Mouse (Mus musculus): ENCODE data around the gene Hebp2. TPM values are rescaled to one million over a fixed set of nuclear protein-coding genes. Genes with fewer than 3 reads are reported as not detected.

The Hebp2 gene
- total and polyA plus RNA-seq, 3 experiments = 0.08 TPM; not detected in 2

DNA sequence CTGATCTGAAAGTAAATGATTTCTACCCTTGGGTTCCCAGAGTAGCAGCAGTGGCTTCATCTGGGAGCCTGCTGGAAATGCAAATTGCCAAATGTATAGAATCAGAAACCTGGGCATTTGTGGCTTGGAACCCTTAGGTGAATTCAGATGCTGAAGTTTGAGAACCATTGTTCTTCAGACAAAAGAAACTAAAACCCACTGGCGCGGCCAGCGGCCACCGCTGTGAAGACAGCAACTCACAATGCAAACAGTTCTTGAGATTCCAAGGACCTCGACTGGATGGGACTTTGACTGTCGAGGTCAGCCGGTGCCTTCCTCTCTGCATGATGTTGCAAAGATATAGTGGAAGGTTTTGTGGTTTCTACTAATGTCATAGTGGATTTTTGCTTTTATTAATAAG lies 38.3 kb upstream of the Hebp2 start:
- TF ChIP-seq KAT2A (IDR thresholded peaks at IDR 0.05; ENCODE audit: insufficient replicate concordance, low read length) = no peak
- TF ChIP-seq ETS1 (conservative IDR thresholded peaks at IDR 0.05; ENCODE audit: low read depth, low read length) = no peak
- no peak for TF ChIP-seq ZKSCAN1 (IDR thresholded peaks at IDR 0.05; ENCODE audit: borderline replicate concordance, low read depth, low read length)
- TF ChIP-seq SIN3A (IDR thresholded peaks at IDR 0.05; ENCODE audit: low read length) = no peak
- TF ChIP-seq GABPA (IDR thresholded peaks at IDR 0.05; ENCODE audit: insufficient replicate concordance, low read depth, low read length) = no peak
- no peak for TF ChIP-seq CHD2 (IDR thresholded peaks at IDR 0.05; ENCODE audit: low read length)
- no peak for TF ChIP-seq USF1 (IDR thresholded peaks at IDR 0.05; ENCODE audit: low read depth, low read length)
- no peak for TF ChIP-seq ZNF384 (IDR thresholded peaks at IDR 0.05; ENCODE audit: low read depth, low read length)
- TF ChIP-seq BHLHE40 (IDR thresholded peaks at IDR 0.05; ENCODE audit: low read depth, low read length) = no peak
- TF ChIP-seq ELF1 (IDR thresholded peaks at IDR 0.05; ENCODE audit: low read depth, low read length) = no peak
- TF ChIP-seq E2F4 (IDR thresholded peaks at IDR 0.05; ENCODE audit: insufficient replicate concordance, low read depth, low read length) = no peak
- no peak for TF ChIP-seq MAZ (IDR thresholded peaks at IDR 0.05; ENCODE audit: low read depth, low read length)
- TF ChIP-seq USF2 (conservative IDR thresholded peaks at IDR 0.05; ENCODE audit: low read depth, low read length) = no peak
- no peak for TF ChIP-seq NELFE (IDR thresholded peaks at IDR 0.05; ENCODE audit: low read depth, low read length)
- no peak for TF ChIP-seq CTCF (conservative IDR thresholded peaks at IDR 0.05 in 1 of 2, IDR thresholded peaks at IDR 0.05 in 1 of 2; ENCODE audit: low read depth in 2 of 2, low read length in 2 of 2)
- TF ChIP-seq JUND (conservative IDR thresholded peaks at IDR 0.05; ENCODE audit: low read depth, low read length) = no peak
- no peak for TF ChIP-seq EP300 (IDR thresholded peaks at IDR 0.05; ENCODE audit: low read length)
- no peak for TF ChIP-seq MAFK (IDR thresholded peaks at IDR 0.05; ENCODE audit: insufficient replicate concordance, low read length)
- TF ChIP-seq POLR2A (IDR thresholded peaks at IDR 0.05; ENCODE audit: low read depth, low read length) = no peak
- no peak for TF ChIP-seq MYC (IDR thresholded peaks at IDR 0.05; ENCODE audit: low read depth, low read length)
- Histone ChIP-seq H3K27me3 (replicated peaks) (no peaks in the 10 kb centered on the region), H3K4me2 (ENCODE audit: insufficient read depth, low read depth, poor library complexity, severe bottlenecking) (no peak overlapping the region), H3K27ac (ENCODE audit: insufficient read depth, low read depth) (no peak overlapping the region), H3K9ac (ENCODE audit: insufficient read depth, low read depth) (no peak overlapping the region), H3K9me3 (replicated peaks; ENCODE audit: low read length) (no peaks in the 10 kb centered on the region), H3K4me1 (ENCODE audit: control insufficient read depth in 1 of 2, insufficient read depth in 2 of 2) (no peaks in the 10 kb centered on the region), H3K36me3 (replicated peaks in 1 of 2; ENCODE audit: control insufficient read depth in 1 of 2, insufficient read depth in 1 of 2, low read length in 1 of 2) (peaks cover 0 to 1% of the 10 kb centered on the region in 2 experiments), H3K79me2 (replicated peaks; ENCODE audit: control insufficient read depth, extremely low read depth, insufficient read depth, poor library complexity, severe bottlenecking) (0 out of 2 replicates have a peak, but pooled peaks cover 2% of the 10 kb centered on the region), H3K4me3 (replicated peaks in 1 of 3; ENCODE audit: low read depth in 2 of 3, low read length in 2 of 3, poor library complexity in 1 of 3) (no peak overlapping the region)
- no peak for DNase-seq (ENCODE audit: extremely low read depth)
- dilution Hi-C loops (cut with MboI; ENCODE audit: extremely low pct_ligation_motif_present, extremely low pct_unique_long_range_greater_than_20kb, low sequenced_read_pairs) = no loop called here
- in situ Hi-C loops (cut with MboI; ENCODE audit: low pct_ligation_motif_present, low pct_unique_long_range_greater_than_20kb, low sequenced_read_pairs) = no loop called here

DNA sequence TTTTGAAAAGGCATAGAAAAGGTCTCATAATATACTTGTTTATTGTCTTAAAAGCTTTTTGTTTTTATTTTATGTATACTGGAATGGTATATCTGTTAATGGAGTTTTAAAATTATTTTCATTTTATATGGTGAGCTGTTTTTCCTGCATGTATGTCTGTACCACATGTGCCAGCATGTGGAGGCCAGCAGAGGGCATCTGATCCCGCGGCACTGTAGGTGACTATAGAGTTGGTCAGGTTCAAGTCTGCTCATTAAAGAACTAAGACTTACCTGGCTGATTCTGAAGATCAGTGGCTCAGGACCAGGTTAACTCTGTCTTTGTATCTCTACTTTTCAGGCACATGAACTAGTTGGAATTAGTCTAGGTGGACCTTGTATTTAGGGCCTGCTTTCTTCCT lies 26.7 kb upstream of the Hebp2 start:
- no peaks in the 10 kb centered on the region for H3K4me1 ChIP-seq (ENCODE audit: control insufficient read depth in 1 of 2, insufficient read depth in 2 of 2)
- in situ Hi-C loops (cut with MboI; ENCODE audit: low pct_ligation_motif_present, low pct_unique_long_range_greater_than_20kb, low sequenced_read_pairs) = loop anchor here (25.0 kb wide), 1 partner anchor 315 kb away; no protein-coding TSS in a partner anchor
- dilution Hi-C loops (cut with MboI; ENCODE audit: extremely low pct_ligation_motif_present, extremely low pct_unique_long_range_greater_than_20kb, low sequenced_read_pairs) = no loop called here
- H3K27me3 ChIP-seq (replicated peaks) = no peaks in the 10 kb centered on the region
- H3K4me2 ChIP-seq (ENCODE audit: insufficient read depth, low read depth, poor library complexity, severe bottlenecking) = no peak overlapping the region
- no peak overlapping the region for H3K4me3 ChIP-seq (replicated peaks in 1 of 3; ENCODE audit: low read depth in 2 of 3, low read length in 2 of 3, poor library complexity in 1 of 3)
- no peak overlapping the region for H3K9ac ChIP-seq (ENCODE audit: insufficient read depth, low read depth)
- H3K36me3 ChIP-seq (replicated peaks in 1 of 2; ENCODE audit: control insufficient read depth in 1 of 2, insufficient read depth in 1 of 2, low read length in 1 of 2) = no peaks in the 10 kb centered on the region
- DNase-seq (ENCODE audit: extremely low read depth) = peak; percentile 29
- H3K27ac ChIP-seq (ENCODE audit: insufficient read depth, low read depth) = no peak overlapping the region
- no peaks in the 10 kb centered on the region for H3K9me3 ChIP-seq (replicated peaks; ENCODE audit: low read length)
- no peaks in the 10 kb centered on the region for H3K79me2 ChIP-seq (replicated peaks; ENCODE audit: control insufficient read depth, extremely low read depth, insufficient read depth, poor library complexity, severe bottlenecking)
- TF ChIP-seq POLR2A (IDR thresholded peaks at IDR 0.05; ENCODE audit: low read depth, low read length) (no peak), POLR2AphosphoS2 (IDR thresholded peaks at IDR 0.05; ENCODE audit: low read depth, low read length) (no peak), E2F4 (IDR thresholded peaks at IDR 0.05; ENCODE audit: insufficient replicate concordance, low read depth, low read length) (no peak), RCOR1 (conservative IDR thresholded peaks at IDR 0.05; ENCODE audit: low read depth, low read length) (no peak), CTCF (conservative IDR thresholded peaks at IDR 0.05 in 1 of 2, IDR thresholded peaks at IDR 0.05 in 1 of 2; ENCODE audit: low read depth in 2 of 2, low read length in 2 of 2) (peak; percentile 27 to 78; a peak in 2 of 4 replicates), ZMIZ1 (IDR thresholded peaks at IDR 0.05; ENCODE audit: low read depth, low read length) (no peak), UBTF (IDR thresholded peaks at IDR 0.05; ENCODE audit: low read depth, low read length) (no peak), MYC (IDR thresholded peaks at IDR 0.05; ENCODE audit: low read depth, low read length) (0 out of 2 replicates have a peak, but pooled peaks have one; percentile 20), CHD1 (IDR thresholded peaks at IDR 0.05; ENCODE audit: low read depth, low read length) (no peak), ZC3H11A (IDR thresholded peaks at IDR 0.05; ENCODE audit: low read depth, low read length) (no peak), SIN3A (IDR thresholded peaks at IDR 0.05; ENCODE audit: low read length) (no peak), KAT2A (IDR thresholded peaks at IDR 0.05; ENCODE audit: insufficient replicate concordance, low read length) (no peak), SMC3 (IDR thresholded peaks at IDR 0.05; ENCODE audit: low read depth, low read length) (peak; percentile 77), USF2 (conservative IDR thresholded peaks at IDR 0.05; ENCODE audit: low read depth, low read length) (no peak), MAX (IDR thresholded peaks at IDR 0.05; ENCODE audit: low read length) (peak; percentile 44; the same call in 1 of the 2 replicates), ZNF384 (IDR thresholded peaks at IDR 0.05; ENCODE audit: low read depth, low read length) (no peak), USF1 (IDR thresholded peaks at IDR 0.05; ENCODE audit: low read depth, low read length) (no peak), HCFC1 (IDR thresholded peaks at IDR 0.05; ENCODE audit: low read depth, low read length) (no peak), JUN (IDR thresholded peaks at IDR 0.05; ENCODE audit: insufficient read depth, low read depth, low read length) (no peak), PAX5 (IDR thresholded peaks at IDR 0.05; ENCODE audit: low read length) (no peak), IRF4 (IDR thresholded peaks at IDR 0.05; ENCODE audit: low read depth, low read length) (no peak), JUND (conservative IDR thresholded peaks at IDR 0.05; ENCODE audit: low read depth, low read length) (no peak)
